In the genomic region with DNA sequence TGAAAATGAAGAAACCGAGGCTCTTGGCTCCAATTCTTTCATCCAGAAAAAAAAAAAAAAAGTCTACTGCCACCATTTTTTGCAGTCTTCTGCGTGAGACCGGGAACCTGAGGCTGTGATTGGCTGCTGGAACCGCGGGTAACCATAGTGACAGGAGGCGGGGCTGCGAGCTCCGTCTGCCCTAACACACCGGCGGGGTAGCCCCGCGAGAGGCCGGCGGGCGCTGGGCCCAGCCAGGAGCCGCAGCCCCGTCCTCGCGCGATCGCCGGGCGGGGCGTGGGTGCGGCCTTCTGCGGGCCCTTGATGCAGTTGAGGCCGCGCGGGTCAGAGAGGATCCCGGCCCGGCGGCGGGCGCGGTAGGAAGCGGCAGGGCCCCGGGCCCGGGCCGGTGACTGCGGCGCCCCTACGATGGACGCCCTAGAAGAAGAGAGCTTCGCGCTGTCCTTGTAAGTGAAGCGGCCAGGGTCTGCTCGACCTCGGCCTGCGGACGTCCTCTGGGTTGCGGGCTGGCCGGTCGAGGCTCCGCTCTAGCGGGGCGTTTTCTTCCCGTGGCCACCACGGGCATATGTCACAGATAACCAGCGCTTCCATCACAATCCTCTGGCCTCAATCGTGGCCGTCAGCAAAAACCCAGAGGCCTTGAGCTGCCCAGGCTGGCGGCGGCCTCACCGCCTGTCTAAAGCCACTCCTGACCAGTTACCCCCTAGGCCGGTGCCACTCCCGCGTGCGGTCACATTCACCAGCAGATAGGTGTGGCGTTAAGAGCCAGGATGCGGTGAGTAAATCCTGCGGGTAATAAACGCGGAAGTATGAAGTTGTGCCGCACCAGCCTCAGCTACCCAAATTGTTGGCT, we compare ENCODE assay signal across 8 mouse cellular contexts. TPM values are rescaled to one million over a fixed set of nuclear protein-coding genes. Genes with fewer than 3 reads are reported as not detected.
DNase-seq lines count a peak whose midpoint lies in the region; ATAC-seq and TF ChIP-seq lines count a peak whose summit lies in the region.

TSS of gene Arl2bp (plus strand) at position 145 of the 853 bp plus-strand sequence.

- H3K36me3 ChIP-seq in C2C12 (ENCODE audit: control insufficient read depth, insufficient read depth), result peaks cover 34% of the 10 kb centered on the region
- peaks cover 18% of the 10 kb centered on the region for H3K36me3 ChIP-seq in erythroblast, embryonic 14.5 days (ENCODE audit: control insufficient read depth)
- peaks cover 35% of the 10 kb centered on the region for H3K36me3 ChIP-seq in heart, embryonic 12.5 days
- H3K36me3 ChIP-seq in kidney, postnatal 0 days (ENCODE audit: insufficient read depth, low read length), result peaks cover 16% of the 10 kb centered on the region
- H3K36me3 ChIP-seq in liver, embryonic 11.5 days (ENCODE audit: control insufficient read depth, insufficient read depth, low read length), result peaks cover 8% of the 10 kb centered on the region; the same call in 1 of the 2 replicates
- peaks cover 26% of the 10 kb centered on the region for H3K36me3 ChIP-seq in stomach, embryonic 14.5 days (ENCODE audit: control insufficient read depth, insufficient read depth, low read length)

- no peaks in the 10 kb centered on the region for H3K9me3 ChIP-seq in erythroblast, embryonic 14.5 days (ENCODE audit: control insufficient read depth, low read length)
- no peaks in the 10 kb centered on the region for H3K9me3 ChIP-seq in heart, embryonic 12.5 days (replicated peaks)
- no peaks in the 10 kb centered on the region for H3K9me3 ChIP-seq in kidney, postnatal 0 days (replicated peaks; ENCODE audit: low read length)
- H3K9me3 ChIP-seq in liver, embryonic 11.5 days (ENCODE audit: control insufficient read depth, low read length), result no peaks in the 10 kb centered on the region
- no peaks in the 10 kb centered on the region for H3K9me3 ChIP-seq in stomach, embryonic 14.5 days (ENCODE audit: control insufficient read depth, low read depth, low read length)

- H3K4me1 ChIP-seq in erythroblast, embryonic 14.5 days (ENCODE audit: control insufficient read depth), result peaks cover 26% of the 10 kb centered on the region
- peaks cover 13% of the 10 kb centered on the region for H3K4me1 ChIP-seq in heart, embryonic 12.5 days (replicated peaks)
- H3K4me1 ChIP-seq in kidney, postnatal 0 days (replicated peaks; ENCODE audit: insufficient read depth, low read length), result 0 out of 2 replicates have a peak, but pooled peaks cover 4% of the 10 kb centered on the region
- peaks cover 6% of the 10 kb centered on the region for H3K4me1 ChIP-seq in liver, embryonic 11.5 days (replicated peaks; ENCODE audit: control insufficient read depth, insufficient read depth, low read length)
- 0 out of 2 replicates have a peak, but pooled peaks cover 3% of the 10 kb centered on the region for H3K4me1 ChIP-seq in stomach, embryonic 14.5 days (ENCODE audit: control insufficient read depth, insufficient read depth, low read length)

- WGBS in heart, embryonic 12.5 days, result under 1% methylated on average over 74 of the region's 74 CpGs
- under 1% methylated on average over 74 of the region's 74 CpGs for WGBS in kidney, postnatal 0 days
- under 1% methylated on average over 74 of the region's 74 CpGs for WGBS in liver, embryonic 11.5 days
- WGBS in stomach, embryonic 14.5 days, result under 1% methylated on average over 74 of the region's 74 CpGs

- peak within 1 kb of the TSS; percentile 70 for H3K4me2 ChIP-seq in heart, embryonic 12.5 days
- peak within 1 kb of the TSS; percentile 88 for H3K4me2 ChIP-seq in kidney, postnatal 0 days (ENCODE audit: low read length)
- peak within 1 kb of the TSS; percentile 93 for H3K4me2 ChIP-seq in liver, embryonic 11.5 days
- peak within 1 kb of the TSS; percentile 63 for H3K4me2 ChIP-seq in stomach, embryonic 14.5 days (replicated peaks; ENCODE audit: low read depth, low read length)

- H3K27ac ChIP-seq in heart, embryonic 12.5 days (ENCODE audit: poor library complexity, severe bottlenecking), result peak within 1 kb of the TSS; percentile 85
- peak within 1 kb of the TSS; percentile 88 for H3K27ac ChIP-seq in kidney, postnatal 0 days
- H3K27ac ChIP-seq in liver, embryonic 11.5 days (ENCODE audit: low read depth, low read length), result peak within 1 kb of the TSS; percentile 72
- peak within 1 kb of the TSS; percentile 90 for H3K27ac ChIP-seq in stomach, embryonic 14.5 days (ENCODE audit: low read length)

- DNase-seq in brain, embryonic 14.5 days (ENCODE audit: low read depth), result peak; percentile 98
- DNase-seq in kidney, postnatal 0 days (ENCODE audit: low spot score), result peak; percentile 99
- DNase-seq in liver, embryonic 11.5 days (ENCODE audit: low spot score), result peak; percentile 93
- peak; percentile 95 for DNase-seq in naive thymus-derived CD4-positive, alpha-beta T cell, adult 2 months (ENCODE audit: low read depth)

- peak; percentile 99 for TF ChIP-seq POLR2A in brain, embryonic 14.5 days (IDR thresholded peaks at IDR 0.05; ENCODE audit: borderline replicate concordance, extremely low read depth, insufficient read depth, insufficient read length, poor library complexity, severe bottlenecking)

- no peaks in the 10 kb centered on the region for H3K27me3 ChIP-seq in C2C12 (ENCODE audit: control insufficient read depth, insufficient read depth, insufficient read length)
- no peaks in the 10 kb centered on the region for H3K27me3 ChIP-seq in erythroblast, embryonic 14.5 days (ENCODE audit: control insufficient read depth)
- no peaks in the 10 kb centered on the region for H3K27me3 ChIP-seq in heart, embryonic 12.5 days (replicated peaks)
- no peaks in the 10 kb centered on the region for H3K27me3 ChIP-seq in kidney, postnatal 0 days (ENCODE audit: insufficient read depth, low read length)
- H3K27me3 ChIP-seq in liver, embryonic 11.5 days (replicated peaks; ENCODE audit: control insufficient read depth, insufficient read depth, low read length), result no peaks in the 10 kb centered on the region
- H3K27me3 ChIP-seq in stomach, embryonic 14.5 days (ENCODE audit: control insufficient read depth, insufficient read depth, low read length), result no peaks in the 10 kb centered on the region

- ATAC-seq in heart, embryonic 12.5 days (ENCODE audit: insufficient number of reproducible peaks, low FRiP score), result peak; percentile 98
- peak; percentile 99 for ATAC-seq in kidney, postnatal 0 days (replicated peaks; ENCODE audit: low FRiP score, low read depth)
- peak; percentile 98 for ATAC-seq in liver, embryonic 11.5 days (replicated peaks; ENCODE audit: low FRiP score)
- ATAC-seq in stomach, embryonic 14.5 days (ENCODE audit: insufficient number of reproducible peaks, insufficient read depth, low FRiP score, low read depth), result peak; percentile 99

- no peak for TF ChIP-seq CTCF in C2C12 (IDR thresholded peaks at IDR 0.05; ENCODE audit: control insufficient read depth, insufficient read depth, insufficient read length)
- TF ChIP-seq CTCF in brain, embryonic 14.5 days (IDR thresholded peaks at IDR 0.05; ENCODE audit: borderline replicate concordance, extremely low read depth, insufficient read depth, insufficient read length), result no peak
- TF ChIP-seq CTCF in kidney, postnatal 0 days (IDR thresholded peaks at IDR 0.05; ENCODE audit: low read depth), result no peak

- H3K4me3 ChIP-seq in C2C12 (ENCODE audit: insufficient read depth, poor library complexity, severe bottlenecking), result peak within 1 kb of the TSS; percentile 89
- peak within 1 kb of the TSS; percentile 86 for H3K4me3 ChIP-seq in erythroblast, embryonic 14.5 days (replicated peaks)
- H3K4me3 ChIP-seq in heart, embryonic 12.5 days, result peak within 1 kb of the TSS; percentile 85
- H3K4me3 ChIP-seq in kidney, postnatal 0 days (replicated peaks; ENCODE audit: low read depth, low read length), result peak within 1 kb of the TSS; percentile 84
- H3K4me3 ChIP-seq in liver, embryonic 11.5 days (ENCODE audit: low read depth, low read length), result peak within 1 kb of the TSS; percentile 86
- peak within 1 kb of the TSS; percentile 90 for H3K4me3 ChIP-seq in stomach, embryonic 14.5 days (ENCODE audit: low read depth, low read length)

- peaks cover 28% of the 10 kb centered on the region for H3K79me2 ChIP-seq in C2C12 (ENCODE audit: control insufficient read depth, insufficient read depth)

- H3K9ac ChIP-seq in heart, embryonic 12.5 days, result peak within 1 kb of the TSS; percentile 96
- peak within 1 kb of the TSS; percentile 97 for H3K9ac ChIP-seq in kidney, postnatal 0 days (ENCODE audit: low read depth, low read length)
- H3K9ac ChIP-seq in liver, embryonic 11.5 days (ENCODE audit: low read depth, low read length), result peak within 1 kb of the TSS; percentile 94
- H3K9ac ChIP-seq in stomach, embryonic 14.5 days (replicated peaks; ENCODE audit: low read depth, low read length), result peak within 1 kb of the TSS; percentile 97

- peaks cover 14% of the 10 kb centered on the region for H3K79me3 ChIP-seq in C2C12 (ENCODE audit: low read depth)

- peak within 1 kb of the TSS; percentile 99 for H3ac ChIP-seq in C2C12 (ENCODE audit: control insufficient read depth, insufficient read length, low read depth)

TF ChIP-seq in C2C12, 6 proteins besides CTCF, POLR2A, EP300 and RAD21:
- TF ChIP-seq MAX (IDR thresholded peaks at IDR 0.05) (peak; percentile 15), MYOD1 (IDR thresholded peaks at IDR 0.05; ENCODE audit: control insufficient read depth, insufficient read length, low read depth) (no peak)

RNA-seq across cellular contexts. Expression of gene Arl2bp, which starts in this region (rescaled TPM):
- 65.5 TPM for polyA plus RNA-seq in C2C12 (2012; fragmentation: generic; extraction: Trizol)
- 192 and 209 TPM in 2 replicates for polyA plus RNA-seq in brain, embryonic 14.5 days (2012; rRNA removed)
- 2.4 and 3.1 TPM in 2 replicates for polyA plus RNA-seq in erythroblast, embryonic 14.5 days (2012)
- 129 and 142 TPM in 2 replicates for polyA plus RNA-seq in heart, embryonic 12.5 days (2016; fragmentation: Nextera tagmentation; extraction: Ambion mirVana)
- 127 TPM in 2 replicates for polyA plus RNA-seq in kidney, postnatal 0 days (2015; fragmentation: Nextera tagmentation; extraction: Ambion mirVana)
- polyA plus RNA-seq in liver, embryonic 11.5 days (2014; fragmentation: Nextera tagmentation; extraction: Ambion mirVana), result 28.8 and 33.5 TPM in 2 replicates
- 49.7 and 60.6 TPM in 2 replicates for polyA plus RNA-seq in stomach, embryonic 14.5 days (2014; fragmentation: Nextera tagmentation; extraction: Ambion mirVana)

Comparison
In these comparisons a context has a peak if more than half of its experiments do, and no peak if none do; other contexts are left out.
1. Peak in every context shown above with its lines: DNase-seq, ATAC-seq, H3K4me3 ChIP-seq and H3K27ac ChIP-seq.